Mouse (Mus musculus): ENCODE results near the gene Cxcr1. TPM values are rescaled to one million over a fixed set of nuclear protein-coding genes. Genes with fewer than 3 reads are reported as not detected.
"Not testable (repeated sequence)": the region's sequence is repeated elsewhere in the genome, so short reads cannot be mapped to it uniquely, and the experiment has no call there.

Gene Cxcr1
- total RNA-seq, 2 experiments from 2014 or later: not detected

DNA sequence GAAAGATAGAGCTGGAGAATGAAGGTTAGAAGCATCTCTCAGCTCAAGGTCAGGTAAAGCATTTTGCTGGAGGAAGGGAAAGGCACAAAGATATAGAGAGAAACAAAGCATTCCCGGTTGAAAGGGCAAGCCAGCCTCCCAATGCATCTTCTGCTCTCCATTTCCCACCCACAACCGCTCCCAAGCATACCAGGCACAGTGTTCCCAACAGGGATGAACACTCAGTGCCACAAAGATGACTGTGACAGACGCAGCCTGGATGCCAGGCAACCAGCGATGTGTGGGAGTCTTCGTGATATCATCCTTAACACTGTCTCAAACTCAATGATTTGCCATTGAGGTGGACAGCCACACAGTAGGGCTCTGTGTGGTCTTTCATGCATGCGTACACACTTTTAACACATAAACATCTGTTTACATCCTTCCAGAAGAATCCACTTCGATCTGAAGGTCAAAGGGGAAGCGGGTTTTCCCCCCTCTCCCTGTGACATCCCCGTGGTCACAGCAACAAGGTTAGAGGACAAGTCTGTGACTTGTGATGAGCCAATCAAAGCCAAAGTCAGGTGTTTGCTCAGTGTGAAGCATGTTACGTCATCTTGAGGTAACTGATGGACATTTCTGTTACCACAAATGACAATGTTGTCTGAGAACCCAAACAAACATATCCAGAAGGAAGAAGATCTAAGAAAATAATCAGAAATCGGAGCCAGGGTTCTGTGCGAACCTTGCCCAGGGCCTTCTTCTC is 3.5 kb upstream of the Cxcr1 start:
- peak; percentile 35 to 40 for DNase-seq (ENCODE audit: extremely low spot score in 1 of 2, low spot score in 1 of 2)

DNA sequence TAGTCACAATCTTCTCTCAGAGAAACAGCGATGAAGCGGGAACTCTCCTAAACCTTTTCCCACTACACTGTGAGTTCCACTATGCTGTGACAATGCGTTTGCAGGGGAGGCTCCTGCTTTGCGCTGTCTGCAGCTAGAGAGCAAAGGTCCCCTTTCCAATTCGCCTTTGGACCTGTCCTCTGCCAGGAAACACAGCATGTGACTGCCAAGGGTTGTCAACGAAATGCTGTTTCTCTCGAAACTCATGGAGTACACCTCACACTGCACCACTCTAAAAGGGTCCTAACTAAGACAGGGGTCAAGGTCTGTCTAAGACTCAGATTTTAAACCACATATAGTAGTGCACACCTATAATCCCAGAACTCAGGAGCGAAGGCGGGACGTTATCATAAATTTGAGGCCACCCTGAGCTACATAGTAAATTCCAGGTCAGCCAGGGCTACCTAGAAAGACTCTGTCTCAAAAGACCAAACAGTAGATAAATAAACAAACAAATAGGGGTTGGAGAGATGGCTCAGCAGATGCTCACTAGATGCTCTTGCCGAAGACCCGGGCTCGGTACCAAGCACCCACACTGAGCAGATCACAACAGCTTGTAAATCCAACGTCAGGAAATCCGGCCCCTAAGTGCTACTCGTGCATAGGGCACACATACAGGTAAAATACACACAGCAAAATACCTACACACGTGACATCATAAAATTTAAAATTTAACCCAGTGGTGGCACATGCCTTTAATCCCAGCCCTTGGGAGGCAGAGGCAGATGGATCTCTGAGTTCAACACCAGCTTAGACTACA is 2.4 kb upstream of the Cxcr1 start:
- DNase-seq (ENCODE audit: extremely low spot score in 1 of 2, low spot score in 1 of 2): no peak

DNA sequence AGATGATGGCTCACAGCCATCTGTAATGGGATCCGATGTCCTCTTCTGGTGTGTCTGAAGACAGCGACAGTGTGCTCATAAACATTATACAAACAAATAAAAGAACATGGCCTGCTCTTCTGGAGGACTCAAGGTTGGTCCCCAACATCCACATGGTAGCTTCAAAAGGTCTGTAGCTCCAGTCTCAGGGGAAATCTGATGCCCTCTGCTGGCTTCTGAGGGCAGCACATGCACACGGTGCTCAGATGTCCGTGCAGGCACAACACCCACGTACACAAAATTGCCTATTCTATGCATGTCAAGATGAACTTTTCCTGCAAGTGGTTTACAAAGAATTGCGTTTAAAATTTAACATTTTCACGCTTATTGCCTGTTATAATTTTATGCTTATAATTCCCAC is 1.5 kb upstream of the Cxcr1 start:
- DNase-seq (ENCODE audit: extremely low spot score in 1 of 2, low spot score in 1 of 2): no peak

DNA sequence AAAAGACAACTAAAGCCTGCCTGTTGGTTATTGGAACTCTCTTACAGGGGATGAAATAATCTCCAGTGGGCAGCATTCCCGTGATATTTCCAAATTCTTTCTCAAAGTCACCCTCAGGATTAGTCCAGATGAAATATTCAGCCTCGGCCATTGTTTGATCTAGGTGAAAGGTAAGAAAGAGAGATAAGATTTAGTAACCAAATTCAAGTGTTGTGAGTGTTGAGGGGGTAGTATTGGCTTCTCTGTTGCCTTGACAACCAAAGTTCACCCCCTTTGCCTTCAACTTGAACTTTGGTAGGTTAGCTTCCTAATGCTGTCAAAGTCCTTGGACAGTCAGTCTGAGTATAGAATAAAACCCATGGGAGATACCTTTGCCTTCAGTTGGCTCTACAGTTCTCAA is 1.7 kb downstream of the Cxcr1 start:
- DNase-seq (ENCODE audit: extremely low spot score in 1 of 2, low spot score in 1 of 2): no peak

DNA sequence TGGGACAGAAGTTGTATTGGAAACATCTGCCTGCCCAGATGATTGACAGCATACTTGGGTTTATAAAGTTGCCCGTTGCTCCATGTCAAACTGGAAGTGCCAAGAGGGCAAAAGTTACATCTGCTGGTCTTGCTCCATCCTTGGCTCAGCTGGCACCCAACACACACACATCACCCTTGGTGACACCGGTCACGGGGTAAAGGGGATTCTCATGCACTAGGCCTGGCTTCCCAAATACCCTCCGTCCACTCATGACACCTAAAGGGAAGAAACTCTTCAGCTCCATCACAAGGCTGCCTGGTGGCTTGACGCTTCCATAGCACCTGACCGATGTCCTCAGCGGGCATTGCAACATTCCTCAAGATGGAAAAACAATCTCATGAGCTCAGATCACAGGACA is 4.0 kb downstream of the Cxcr1 start:
- no peak for DNase-seq (ENCODE audit: extremely low spot score in 1 of 2, low spot score in 1 of 2)

DNA sequence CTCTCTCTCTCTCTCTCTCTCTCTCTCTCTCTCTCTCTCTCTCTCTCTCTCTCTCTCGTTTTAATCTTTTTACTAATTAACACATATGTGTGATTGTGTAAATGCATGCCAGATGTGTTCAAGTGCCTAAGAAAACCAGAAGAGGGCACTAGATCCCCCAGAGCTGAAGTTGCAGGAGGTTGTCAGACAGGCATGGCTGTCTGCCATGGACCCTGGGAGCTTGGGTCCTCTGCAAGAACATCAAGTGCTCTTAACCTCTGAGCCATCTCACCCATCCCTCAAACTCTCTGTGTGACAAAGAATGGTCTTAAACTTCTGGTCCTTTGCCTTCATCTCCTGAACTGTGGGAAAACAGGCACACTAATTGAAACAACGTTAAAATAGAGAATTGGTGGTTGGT is 11.4 kb downstream of the Cxcr1 start:
- no peak for DNase-seq (ENCODE audit: extremely low spot score in 1 of 2, low spot score in 1 of 2)

DNA sequence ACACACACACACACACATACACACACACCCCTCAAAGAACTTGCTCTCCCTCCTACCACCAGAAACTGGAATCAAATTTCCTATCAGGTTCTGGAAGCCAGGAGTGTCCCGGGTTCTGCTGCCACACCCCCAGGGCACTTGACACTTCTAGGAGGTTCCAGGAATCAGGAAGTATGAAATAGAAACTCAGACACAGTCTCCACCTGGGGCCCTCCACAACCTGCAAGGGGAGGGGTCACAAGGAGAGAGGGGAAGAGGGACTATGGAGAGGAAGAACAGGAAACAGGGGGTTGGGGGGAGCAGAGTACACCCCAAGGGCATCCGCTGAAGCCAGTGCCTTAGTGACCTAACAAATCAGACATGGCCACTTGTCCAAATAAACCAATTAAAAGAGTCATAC is 13.0 kb downstream of the Cxcr1 start:
- DNase-seq (ENCODE audit: extremely low spot score in 1 of 2, low spot score in 1 of 2): no peak

DNA sequence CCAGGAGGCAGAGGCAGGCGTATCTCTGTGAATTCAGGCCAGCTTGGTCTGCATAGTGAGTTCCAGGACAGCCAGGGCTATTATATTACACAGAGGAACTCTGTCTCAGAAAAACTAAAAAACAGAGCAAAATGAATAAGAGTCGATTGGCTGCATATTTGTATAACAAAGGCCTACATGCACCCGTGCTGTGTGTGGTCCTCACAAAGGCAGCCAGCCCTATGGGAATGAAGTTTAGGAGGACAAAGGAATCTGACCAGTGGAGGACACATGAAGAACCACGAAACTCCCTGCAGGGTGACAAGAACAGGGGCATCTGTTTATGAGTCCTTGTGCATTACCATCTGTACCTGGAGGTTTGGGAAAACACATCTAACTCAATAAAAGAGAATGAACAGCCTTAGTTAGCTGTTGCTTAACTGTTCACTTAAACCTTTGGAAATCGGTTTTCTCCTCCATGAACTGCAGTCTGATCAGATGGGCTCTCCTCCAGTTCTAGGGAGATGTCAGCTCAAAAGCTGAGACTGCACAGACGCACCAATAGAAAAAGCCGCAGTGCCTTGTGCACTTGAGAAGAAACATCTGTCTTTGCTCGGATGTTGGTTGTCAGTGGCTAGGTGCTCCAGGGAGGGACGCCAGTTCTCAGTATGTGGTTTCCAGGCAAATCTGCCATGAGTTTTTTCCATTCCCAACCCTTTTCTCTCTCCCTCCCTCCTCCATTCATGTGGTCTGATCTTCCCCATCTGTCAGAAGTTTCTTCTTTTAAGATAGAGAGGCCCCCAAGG is 14.6 kb downstream of the Cxcr1 start:
- DNase-seq (ENCODE audit: extremely low spot score in 1 of 2, low spot score in 1 of 2): no peak

DNA sequence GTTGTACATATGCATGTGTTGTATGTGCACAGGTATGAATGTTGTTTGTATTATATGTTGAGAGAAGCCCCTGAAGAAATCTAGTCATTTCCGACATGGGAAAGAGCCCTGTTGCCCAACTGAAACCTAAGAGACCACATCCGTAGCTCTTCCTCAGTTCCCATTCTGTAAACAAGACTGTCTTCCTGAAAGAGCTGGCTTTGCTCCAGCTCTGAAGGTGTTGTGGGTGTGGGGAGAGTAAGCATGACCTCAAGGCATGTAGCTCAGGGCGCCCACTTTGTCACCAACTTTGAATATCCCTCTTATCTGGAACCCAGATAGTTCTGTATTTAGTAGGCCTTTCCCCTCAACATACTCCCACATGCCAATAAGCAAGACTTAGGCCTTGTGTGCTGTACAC is 15.8 kb downstream of the Cxcr1 start:
- no peak for DNase-seq (ENCODE audit: extremely low spot score in 1 of 2, low spot score in 1 of 2)

DNA sequence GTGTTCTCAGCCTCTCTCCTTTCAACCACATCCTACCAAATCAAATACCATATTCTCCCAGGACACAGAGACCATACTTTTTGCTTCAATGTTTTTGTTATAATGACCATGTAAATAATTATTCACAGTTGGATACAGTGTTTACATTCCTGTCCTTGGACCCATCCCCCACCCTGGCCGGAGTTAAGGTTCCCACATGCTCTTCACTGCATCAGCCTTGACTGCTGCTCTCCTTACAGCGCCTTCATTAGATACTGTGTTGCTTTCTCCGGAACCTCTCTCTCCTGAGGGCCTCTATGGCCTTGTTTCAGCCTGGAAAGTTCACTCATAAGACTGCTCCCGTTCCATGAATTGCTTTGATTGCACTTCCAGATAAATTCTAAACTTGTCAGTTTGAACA is 18.7 kb downstream of the Cxcr1 start:
- DNase-seq (ENCODE audit: extremely low spot score in 1 of 2, low spot score in 1 of 2): no peak

DNA sequence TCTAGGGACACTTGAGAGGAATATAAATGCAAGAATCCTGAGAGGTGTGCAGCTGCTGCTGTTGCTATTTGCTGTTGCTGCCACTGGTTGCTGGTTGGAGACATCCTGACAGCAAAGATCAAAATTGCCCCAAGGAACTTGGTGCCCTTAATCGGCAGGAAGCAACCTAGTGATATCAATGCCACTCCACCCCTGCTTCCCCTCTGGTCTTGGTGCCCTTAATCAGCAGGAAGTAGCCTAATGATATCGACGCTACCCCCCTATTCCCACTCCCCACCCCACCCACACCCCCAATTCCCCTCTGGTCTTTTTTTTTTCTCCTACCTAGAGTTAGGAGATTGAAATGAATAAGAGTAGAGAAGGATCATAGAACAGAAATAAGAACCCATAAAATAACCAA is 21.7 kb downstream of the Cxcr1 start:
- DNase-seq (ENCODE audit: extremely low spot score in 1 of 2, low spot score in 1 of 2): no peak

DNA sequence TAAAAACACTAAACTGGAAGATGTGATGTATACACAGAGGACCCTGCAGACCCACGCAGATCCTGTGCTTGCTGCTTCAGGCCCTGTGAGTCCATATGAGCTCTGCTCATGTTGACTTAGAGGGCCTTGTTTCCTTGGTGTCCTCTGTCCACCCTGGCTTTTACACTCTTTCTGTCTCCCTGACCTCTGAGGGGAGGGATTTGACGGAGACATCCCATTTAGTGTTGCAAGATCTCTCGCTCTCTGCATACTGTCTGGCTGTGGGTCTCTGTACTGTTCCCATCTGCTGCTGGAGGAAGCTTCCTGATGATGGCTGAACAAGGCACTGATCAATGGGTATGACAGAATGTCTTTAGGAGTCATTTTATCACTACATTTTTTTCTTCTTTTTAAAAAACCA is 24.7 kb downstream of the Cxcr1 start:
- no peak for DNase-seq (ENCODE audit: extremely low spot score in 1 of 2, low spot score in 1 of 2)

DNA sequence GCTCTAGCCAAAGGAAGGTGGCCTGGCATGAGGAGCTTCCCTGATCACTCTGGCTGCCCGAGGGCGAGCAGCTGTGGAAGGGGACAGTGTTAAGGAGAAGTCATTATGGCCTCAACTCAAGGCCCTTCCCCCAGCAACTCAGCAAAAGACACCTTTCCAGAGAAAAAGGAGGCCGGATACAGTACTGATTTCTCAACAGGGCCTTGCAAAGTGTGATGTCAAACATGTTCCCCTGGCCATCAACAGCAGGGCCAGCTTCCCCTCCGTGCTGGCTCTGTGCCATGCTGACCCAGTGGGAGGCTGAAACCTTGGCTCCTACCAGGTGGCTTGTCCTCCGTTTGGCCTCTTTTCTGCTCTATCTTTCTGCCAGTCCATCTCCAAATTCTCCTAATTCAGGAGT is 27.3 kb downstream of the Cxcr1 start:
- no peak for DNase-seq (ENCODE audit: extremely low spot score in 1 of 2, low spot score in 1 of 2)

DNA sequence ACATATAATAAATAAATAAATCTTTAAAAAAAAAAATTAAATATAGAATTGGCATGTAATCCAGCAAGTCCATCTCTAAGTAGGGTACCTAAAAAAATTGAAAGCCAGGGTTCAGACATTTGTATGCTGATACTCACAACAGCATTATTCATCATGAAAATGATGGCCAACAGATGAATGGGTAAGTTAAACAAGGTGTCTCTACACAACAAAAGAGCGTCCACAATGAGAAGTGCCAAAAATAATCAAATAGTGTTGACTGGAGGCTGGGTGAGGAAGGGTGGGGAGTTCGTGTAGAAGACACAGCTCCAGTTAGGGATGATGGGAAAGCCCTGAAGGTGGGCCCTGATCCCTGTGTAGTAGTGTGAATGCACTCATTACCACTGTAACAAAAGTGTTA is 34.4 kb downstream of the Cxcr1 start:
- no peak for DNase-seq (ENCODE audit: extremely low spot score in 1 of 2, low spot score in 1 of 2)

DNA sequence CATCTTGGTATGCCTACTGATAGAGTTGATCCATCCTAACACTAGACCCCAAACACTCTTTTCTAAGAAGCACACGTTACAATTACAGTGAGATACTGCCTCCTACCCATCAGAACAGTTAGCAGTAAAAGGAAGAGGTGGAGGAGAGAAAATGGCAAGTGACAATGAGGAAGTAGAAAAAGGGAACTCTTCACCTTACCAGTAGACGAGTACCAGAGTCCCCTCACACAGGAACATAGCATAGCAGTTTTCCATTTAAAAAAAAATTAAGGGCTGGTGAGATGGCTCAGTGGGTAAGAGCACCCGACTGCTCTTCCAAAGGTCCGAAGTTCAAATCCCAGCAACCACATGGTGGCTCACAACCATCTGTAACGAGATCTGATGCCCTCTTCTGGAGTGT is 34.8 kb downstream of the Cxcr1 start:
- not testable (repeated sequence) for DNase-seq (ENCODE audit: extremely low spot score in 1 of 2, low spot score in 1 of 2)

DNA sequence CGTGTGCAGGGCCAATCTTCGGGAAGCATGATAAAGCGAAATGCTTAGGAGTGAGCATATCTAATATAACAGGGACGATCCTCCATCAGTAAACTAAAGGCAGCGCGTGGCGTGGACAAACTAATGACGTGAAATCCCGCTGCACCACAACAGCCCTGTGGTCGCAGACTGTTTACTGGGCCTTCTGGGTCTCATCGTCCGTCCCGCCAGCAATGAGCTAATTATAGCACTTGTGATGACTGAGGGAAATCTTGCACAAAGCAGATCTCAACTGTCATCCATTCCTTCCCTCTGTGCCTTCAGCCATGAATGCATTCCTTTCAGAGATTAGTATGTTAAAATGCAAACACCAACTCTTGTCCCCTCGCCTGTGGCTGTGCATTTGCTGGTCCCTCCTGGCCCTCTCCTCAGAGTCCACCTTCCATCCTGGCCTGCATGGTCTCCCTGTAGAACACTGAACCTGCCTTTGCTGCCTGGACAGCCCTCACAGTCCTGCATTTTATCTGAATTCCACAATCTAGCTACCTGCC is 38.0 kb downstream of the Cxcr1 start:
- DNase-seq (ENCODE audit: extremely low spot score in 1 of 2, low spot score in 1 of 2): no peak

DNA sequence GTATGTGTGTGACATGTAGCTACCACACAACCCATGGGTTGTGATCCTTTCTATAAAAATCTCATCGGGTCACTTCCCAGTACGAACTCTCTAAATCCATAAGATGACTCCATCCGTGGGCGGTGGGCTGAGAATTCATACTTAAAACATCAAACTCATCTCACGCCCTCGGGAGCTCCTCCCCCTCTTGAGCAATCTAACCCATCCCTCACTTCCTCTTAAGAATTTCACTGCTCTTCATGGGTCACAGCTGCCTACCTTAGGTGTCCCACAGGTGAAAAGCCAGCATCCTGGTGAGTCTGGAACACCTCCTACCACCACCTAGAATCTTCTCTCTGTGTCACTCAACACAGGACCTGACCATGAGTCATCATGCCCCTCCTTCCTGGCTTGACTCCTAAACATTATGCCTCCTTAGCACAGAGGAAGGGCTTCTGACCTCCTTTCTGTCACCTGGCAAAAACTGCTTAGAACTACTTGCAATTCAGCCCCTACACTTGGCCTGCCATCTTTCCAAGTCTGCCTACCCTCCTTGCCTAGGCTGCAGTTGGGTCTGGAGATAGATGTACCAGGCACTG is 38.9 kb downstream of the Cxcr1 start:
- DNase-seq (ENCODE audit: extremely low spot score in 1 of 2, low spot score in 1 of 2): no peak

DNA sequence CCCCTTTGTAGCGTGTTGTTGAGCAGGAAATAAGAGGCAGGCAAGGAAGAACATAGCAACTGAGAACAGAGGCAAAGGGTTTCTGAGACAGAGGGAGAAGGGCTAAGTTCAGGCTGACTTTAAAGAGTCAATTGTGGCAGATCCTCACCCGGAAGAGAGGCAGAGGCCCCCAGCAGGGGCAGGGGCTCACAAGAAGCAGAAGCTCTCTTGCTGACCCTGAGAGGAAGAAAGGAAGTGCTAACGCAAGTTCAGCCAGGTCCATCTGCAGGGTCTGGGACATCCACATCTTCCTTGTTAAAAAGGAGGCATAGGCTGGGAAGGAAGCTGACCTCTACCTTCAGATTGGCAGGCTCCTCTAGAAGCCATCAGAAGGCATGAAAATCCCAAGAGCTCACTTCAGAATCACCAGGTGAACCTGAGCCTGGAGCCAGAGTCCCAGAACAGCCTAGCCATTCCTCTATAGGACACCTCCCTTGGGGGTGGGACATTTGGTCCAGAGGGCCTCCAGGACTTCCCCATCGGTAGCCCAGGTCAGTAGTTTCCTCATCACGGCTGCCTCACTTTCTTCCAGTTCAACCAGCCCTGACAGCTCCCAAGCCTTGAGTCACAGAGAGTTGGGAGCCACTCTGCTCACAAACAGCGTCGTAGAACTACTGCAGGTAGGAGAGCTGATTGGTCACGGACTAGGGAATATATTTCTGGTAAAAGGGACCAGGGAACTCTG is 40.8 kb downstream of the Cxcr1 start, which contains the start of gene Cxcr2:
Cxcr2 (plus strand) TSS at position 529 of the 724 bp plus-strand sequence.
- DNase-seq (ENCODE audit: extremely low spot score in 1 of 2, low spot score in 1 of 2): no peak

DNA sequence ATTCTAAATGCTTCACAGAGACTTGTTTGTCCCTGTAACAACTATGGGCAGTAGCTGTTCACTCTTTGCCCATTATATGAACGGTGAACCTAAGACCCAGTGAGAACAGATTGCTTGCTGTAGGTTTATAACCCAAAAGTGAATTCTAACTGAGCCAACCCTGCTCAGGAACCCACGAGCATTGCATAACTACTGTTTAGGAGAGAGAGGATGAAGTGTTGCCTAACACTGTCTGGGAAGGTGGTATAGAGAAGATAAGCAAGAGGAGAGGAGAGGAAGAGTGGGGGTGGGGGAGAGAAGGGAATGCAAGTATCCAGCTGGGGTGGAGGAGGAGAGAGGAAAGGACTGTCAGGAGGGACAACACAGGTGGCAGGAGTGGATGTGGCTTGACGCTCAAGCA is 43.3 kb downstream of the Cxcr1 start:
- DNase-seq (ENCODE audit: extremely low spot score in 1 of 2, low spot score in 1 of 2): no peak

DNA sequence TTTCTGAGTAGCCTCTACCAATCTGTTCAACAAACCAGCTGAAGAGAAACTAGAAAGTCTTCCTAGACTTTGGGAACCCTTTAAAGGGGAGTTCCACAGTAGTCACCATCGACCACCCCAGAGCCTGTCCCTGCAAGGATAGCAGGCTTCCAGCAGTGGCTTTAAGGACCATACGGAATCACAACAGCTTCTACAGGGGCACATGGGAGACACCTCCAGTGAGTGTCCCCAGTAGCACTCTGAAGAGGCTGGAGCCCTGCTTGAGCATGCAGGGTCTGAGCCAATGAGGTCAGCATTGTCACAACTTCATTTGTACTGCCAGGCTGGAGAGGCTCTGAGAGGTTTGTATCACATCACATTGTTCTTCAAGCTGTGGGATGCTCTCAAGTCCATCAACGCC is 44.3 kb downstream of the Cxcr1 start:
- DNase-seq (ENCODE audit: extremely low spot score in 1 of 2, low spot score in 1 of 2): no peak

All from layer of hippocampus, postnatal 25 days (tissue).